Mouse (Mus musculus) spleen, postnatal 10 days (tissue): ENCODE data around the gene Plppr1.

Source experiments
- DNase-seq, 2 experiments: peaks; one replicate each; pipeline ENCODE4 v3.0.0; 2021 to 2022; ENCODE audit warnings: low spot score in 2 of 2

Plppr1 gene

DNA sequence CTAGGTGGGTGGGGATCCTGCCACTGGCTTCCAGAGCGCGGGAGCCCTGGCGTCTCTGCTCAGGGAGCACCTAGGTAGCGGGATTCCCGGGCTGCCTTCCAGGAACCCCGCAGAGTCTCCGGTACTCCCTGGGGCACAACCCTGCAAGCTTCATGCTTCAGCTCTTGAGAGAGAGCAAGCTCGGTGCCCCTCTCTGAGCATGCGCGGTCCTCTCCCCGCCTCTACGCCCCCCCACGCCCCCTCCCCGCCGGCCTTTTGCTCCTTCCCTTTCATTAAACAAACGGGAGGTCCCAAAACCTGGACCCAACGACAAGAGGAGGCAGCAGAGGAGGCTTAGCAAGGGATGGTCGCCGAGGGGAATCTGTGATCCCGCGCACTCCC is at the start of gene Plppr1:
Gene Plppr1, plus strand, starts transcription at position 253 of the 381 bp plus-strand sequence.
- no peak for DNase-seq

GRCm38 (mm10) chr4:49016701-49017100 is 42.4 kb upstream of the Plppr1 start:
- no peak for DNase-seq

DNA sequence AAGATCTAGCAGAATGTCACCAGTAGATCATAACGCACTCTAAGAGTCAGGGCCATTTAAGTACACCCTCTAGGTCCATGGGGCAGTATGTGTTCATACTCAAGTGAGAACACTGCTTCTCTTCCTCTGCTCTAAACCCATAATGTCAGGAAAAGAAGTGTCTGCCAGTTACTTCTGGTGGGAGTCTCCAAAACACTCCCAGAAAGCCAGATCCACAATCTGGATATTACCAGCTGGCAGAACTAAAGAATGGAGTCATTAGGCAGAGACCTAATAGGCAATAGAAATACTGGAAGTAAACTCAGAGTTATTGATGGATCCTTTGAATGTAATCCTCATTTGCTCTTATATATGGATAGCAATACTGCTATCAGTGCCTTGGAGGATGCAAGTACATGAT is 35.9 kb upstream of the Plppr1 start:
- DNase-seq: no peak

DNA sequence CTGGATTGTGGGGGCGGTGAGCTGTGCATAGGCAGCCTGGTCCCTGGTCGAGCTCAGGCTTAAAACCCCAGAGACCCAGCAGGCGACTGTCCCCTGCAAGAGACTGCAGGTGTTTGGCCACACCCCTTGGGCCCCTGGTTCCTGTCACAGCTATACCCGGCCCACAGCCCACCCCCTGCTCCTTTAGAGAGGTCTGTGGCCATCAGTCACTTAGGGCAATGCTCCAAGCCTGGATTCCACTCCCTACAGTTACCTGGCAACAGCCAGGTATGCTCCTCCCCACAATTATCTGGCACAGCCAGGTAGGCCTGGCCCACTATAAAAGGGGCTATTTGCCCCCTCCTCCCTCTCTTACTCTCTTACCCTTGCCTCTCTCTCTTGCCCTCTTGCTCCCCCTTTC is 20.8 kb upstream of the Plppr1 start:
- no peak for DNase-seq

DNA sequence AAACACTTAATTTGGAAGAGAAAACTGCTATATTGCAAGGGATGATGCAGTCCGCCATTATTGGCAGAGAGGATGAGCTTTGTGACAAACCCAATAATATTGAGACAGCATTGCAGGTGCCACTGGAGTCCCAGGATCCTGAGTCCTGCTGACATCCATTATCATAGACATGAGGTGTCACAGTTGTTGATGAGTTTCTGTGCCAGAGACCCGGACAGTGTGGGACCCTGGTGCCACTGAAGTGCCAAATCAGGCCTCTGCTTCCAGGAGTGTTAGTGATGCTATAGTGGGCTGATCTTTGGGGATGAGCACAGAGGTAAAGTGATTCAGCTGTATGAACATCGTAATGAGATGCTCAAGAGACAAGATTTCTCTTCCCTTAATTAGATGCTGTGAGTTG is 19.2 kb upstream of the Plppr1 start:
- DNase-seq: no peak

DNA sequence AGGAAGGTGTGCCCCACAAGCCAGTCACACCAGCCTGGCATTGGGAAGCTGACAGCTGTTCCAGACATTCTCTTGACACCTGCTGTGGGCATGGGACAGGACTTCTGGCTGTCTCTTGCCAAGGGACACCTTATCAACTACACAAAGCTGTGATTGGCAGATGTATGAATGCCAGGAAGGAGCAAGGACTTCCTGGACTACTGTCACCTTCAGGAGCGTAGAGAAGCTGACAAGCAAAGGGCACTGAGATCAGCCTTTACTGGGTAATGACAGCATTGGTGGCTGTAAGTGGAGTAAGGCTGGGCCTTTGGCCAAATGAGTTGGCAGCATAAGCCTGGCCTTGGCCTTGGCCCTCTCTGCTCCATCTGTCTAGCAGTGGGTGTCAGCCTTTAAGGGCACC is 17.4 kb upstream of the Plppr1 start:
- no peak for DNase-seq

DNA sequence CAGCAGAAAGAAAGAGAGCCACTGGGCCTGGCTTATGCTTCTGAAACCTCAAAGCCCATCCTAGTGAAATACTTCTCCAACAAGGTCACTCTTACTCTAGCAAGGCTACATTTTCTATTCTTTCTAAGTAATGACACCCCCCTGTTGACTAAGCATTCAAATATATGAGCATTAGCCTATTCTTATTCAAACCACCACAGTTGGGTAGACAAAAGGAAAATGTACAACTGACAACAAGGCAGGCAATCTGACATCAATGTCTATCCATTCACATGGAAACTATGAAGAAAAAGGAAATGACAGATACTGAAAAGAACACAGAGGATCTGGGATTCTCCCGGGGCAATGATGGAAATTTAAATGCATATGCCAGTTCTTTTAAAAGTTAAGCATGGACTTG is 8.4 kb upstream of the Plppr1 start:
- no peak for DNase-seq

GRCm38 (mm10) chr4:49057916-49058315 is 1.2 kb upstream of the Plppr1 start:
- no peak for DNase-seq

DNA sequence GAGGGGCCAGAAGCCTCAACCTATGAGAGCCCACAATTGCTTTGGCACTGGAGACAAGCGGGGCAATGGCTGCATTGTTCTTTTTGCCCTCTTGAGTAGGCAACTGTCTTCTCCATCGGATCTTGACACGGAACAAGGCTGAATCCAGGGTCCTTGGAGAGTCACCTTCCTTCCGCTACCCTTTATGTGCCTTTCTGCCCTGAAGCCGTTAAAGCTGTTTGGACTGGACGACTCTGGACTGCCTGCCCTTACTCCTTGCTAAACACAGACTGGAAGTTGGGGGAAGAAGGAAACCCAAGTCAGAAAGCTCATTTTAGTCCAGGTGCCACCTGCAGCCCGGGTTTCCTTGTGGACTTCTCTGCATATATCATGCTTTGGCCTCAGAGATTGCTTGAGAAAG is 516 bp upstream of the Plppr1 start:
- no peak for DNase-seq

GRCm38 (mm10) chr4:49059402-49060381 is 619 bp downstream of the Plppr1 start:
- DNase-seq: no peak

DNA sequence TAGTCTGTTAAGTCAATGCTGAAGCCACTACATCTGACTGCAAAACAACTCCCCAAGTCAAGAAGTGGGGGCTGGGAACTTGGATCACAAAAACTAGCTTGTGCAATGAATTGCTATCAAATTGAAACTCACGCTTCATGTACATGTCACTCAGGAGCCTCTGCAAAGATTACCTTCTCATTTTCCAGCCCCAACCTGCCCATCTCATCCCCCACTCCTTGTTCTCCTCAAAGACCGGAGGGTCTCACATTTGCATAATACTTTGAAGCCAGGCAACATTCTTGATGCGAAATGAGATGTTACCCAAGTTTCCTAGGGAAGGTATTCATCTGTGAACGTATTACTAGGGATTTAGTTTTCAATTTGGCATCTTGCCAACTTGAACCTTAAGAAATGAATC is 10.4 kb downstream of the Plppr1 start:
- DNase-seq: no peak

DNA sequence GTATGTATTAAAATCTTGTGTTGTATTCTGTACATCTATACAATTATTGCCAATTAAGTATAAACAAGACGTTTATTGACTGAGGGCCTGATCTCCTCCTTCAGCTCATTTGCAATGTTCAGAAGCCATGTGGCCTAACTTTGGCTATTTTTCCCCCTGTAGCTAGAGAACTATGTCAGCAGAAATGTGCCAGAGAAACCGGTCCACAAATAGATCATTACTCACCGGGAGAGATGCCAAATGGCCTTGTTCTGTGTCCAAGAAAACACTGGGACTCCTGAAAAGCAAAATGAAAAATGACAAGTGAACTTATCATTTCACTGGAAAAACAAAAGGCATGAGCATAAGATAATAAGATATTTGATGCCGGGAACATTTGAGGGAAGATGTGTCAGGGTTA is 13.8 kb downstream of the Plppr1 start:
- DNase-seq: peak in 1 of 2 experiments; percentile 16

- DNase-seq: no peak
These were observed 16.8 kb downstream of the Plppr1 start for GRCm38 (mm10) chr4:49075881-49076280.

DNA sequence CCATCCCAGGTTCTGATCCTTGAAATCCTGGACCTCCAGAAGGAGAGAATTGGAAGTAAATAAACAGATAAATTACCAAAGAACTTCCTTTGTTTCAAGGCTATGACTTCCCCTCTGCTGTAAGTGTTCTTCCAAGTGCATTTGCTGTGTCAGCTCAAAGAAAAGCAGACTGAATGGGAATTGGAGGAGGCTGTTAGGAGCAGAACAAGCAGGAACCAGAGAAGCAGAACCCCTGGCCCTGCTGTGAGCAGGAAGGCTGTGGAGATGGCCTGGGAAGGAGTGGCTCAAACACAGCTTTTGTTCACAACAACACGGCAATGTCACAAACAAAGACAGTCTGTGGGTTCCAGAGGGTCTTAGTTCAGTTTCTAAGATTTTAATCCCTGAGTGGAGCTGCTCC is 20.3 kb downstream of the Plppr1 start:
- no peak for DNase-seq

- no peak for DNase-seq
These were observed 29.1 kb downstream of the Plppr1 start for GRCm38 (mm10) chr4:49088205-49088604.

GRCm38 (mm10) chr4:49090461-49090860 is 31.4 kb downstream of the Plppr1 start:
- DNase-seq: no peak

DNA sequence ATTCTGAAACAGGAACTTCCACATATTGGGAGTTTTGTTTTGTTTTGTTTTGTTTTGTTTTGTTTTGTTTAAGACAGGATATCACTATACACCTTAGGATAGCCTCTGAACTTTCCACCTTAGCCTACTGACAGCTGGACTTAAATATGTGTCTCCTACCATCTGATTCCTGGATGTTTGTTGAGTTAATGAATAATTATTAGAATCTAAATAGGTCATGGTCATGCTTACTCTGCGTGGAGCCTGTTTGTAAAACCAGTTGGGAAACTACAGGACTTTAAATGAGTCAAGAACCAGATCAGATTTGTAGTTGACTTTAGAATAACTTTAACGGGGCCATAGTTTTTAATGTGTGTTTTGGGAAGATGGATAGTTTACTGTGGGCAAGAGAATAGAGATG is 40.4 kb downstream of the Plppr1 start:
- DNase-seq: no peak

DNA sequence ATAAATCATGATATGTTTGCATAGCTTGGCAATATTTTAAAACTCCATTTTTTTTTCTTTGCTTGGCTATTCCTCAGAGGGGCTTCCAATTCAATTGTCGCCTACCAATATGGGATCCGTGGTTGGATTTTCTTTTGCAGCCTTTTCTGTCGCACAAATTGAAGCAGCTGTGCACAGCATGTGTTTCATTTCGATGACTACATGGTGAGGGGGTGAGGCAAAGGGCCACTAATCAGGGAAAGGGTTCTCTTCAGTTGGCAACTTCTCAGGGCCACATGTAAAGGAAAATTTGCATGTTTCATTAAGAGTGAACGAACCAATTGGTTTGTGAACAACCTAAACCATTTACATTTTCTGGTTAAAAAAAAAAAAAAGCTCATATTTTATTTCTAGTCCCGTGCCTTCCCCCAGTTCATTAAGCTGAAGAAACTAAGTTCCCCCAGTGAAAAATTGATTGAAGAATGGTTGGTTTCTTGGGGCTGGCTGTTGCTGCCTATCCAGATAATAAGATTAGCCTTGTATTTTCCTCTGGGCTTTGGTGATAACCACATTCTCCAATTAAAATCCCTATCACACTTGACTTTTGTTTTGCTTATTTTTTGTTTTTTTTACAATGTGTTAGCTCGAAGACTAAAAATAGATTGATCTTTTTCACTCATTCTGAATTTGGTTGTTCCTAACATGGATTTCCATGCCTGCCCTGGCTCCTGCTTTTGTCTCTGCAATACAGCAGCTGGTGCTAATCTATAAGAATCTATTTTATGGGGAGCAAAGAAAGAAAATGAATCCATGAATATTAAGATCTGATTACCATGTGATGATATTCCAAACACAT is 43.1 kb downstream of the Plppr1 start:
- no peak for DNase-seq

DNA sequence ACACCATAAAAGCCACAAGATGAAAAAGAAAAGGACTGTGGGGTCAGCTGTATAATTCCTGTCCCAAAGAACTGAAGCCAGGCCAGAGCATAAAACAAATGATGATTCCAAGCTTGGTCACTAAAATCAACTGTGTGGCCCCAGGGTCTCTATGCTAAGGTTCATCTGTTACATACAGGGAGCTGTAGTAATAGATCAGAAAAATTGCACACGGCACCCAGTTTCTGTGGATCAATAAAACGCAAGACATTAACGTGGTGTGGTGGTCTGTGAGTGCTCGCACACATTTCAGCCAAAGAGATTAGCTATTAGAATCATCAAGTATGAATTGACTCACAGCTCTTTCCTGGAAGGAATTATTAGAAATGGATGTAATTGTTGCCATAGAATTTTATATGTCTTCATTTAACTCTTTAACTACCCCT is 43.7 kb downstream of the Plppr1 start:
- no peak for DNase-seq

GRCm38 (mm10) chr4:49104860-49105259 is 45.8 kb downstream of the Plppr1 start:
- DNase-seq: no peak

- no peak for DNase-seq
These were observed 48.8 kb downstream of the Plppr1 start for GRCm38 (mm10) chr4:49107895-49108294.

- DNase-seq: no peak
These were observed 49.3 kb downstream of the Plppr1 start for GRCm38 (mm10) chr4:49108371-49108770.

GRCm38 (mm10) chr4:49109989-49110388 is 50.9 kb downstream of the Plppr1 start:
- no peak for DNase-seq
